Mouse (Mus musculus) brain, embryonic 18.5 days (tissue): ENCODE results near the gene S100a3.
A peak's percentile ranks its signal among the peaks of the same experiment; 100 is the strongest.

Experiments used
- DNase-seq: peaks from one replicate; pipeline ENCODE4 v3.0.0-alpha.2; 2012; ENCODE audit warnings: low read depth, low spot score

S100a3 gene

GRCm38 (mm10) chr3:90601486-90602110, 41.2 kb downstream of the S100a3 start, which contains the start of gene Gm42674:
Gene Gm42674, plus strand, starts transcription at chr3:90601904.
- no peak for DNase-seq

DNA sequence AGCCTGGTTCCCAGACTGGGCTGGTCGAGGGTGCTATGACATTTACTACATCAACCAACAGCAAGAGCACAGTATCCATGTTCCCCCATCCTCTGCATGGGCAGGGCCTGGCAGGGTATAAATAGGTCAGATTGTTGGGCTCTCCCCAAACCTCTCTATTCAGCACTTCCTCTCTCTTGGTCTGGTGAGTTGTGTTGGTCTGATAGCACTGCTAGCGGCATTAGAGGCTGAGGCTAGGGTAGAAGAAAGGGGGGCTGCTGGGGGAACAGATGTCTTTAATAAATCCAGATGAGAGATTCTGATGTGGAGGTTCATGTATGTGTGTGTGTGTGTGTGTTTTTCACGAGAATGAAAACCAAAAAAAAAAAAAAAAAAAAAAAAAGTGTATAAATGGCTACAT, 43.2 kb downstream of the S100a3 start, which contains the start of gene S100a4:
Gene S100a4 (plus strand): TSS at position 149 of the 400 bp plus-strand sequence.
- DNase-seq, result no peak

- DNase-seq, result no peak
Observed at GRCm38 (mm10) chr3:90604416-90604815, 44.0 kb downstream of the S100a3 start.

- no peak for DNase-seq
Observed at GRCm38 (mm10) chr3:90605049-90605448, 44.7 kb downstream of the S100a3 start.

DNA sequence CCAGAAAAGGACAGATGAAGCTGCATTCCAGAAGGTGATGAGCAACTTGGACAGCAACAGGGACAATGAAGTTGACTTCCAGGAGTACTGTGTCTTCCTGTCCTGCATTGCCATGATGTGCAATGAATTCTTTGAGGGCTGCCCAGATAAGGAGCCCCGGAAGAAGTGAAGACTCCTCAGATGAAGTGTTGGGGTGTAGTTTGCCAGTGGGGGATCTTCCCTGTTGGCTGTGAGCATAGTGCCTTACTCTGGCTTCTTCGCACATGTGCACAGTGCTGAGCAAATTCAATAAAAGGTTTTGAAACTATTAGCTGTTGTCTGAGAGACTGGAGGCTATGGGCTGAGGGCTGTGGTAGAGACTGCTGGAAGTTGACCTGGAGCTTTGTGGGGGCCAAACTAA, 45.4 kb downstream of the S100a3 start:
- DNase-seq, result no peak

GRCm38 (mm10) chr3:90606185-90606584, 45.8 kb downstream of the S100a3 start:
- DNase-seq, result no peak

GRCm38 (mm10) chr3:90607361-90607760, 47.0 kb downstream of the S100a3 start:
- DNase-seq, result no peak

GRCm38 (mm10) chr3:90608223-90608622, 47.8 kb downstream of the S100a3 start, which contains the start of gene S100a5:
Gene S100a5, plus strand, starts transcription at chr3:90608523.
- DNase-seq, result no peak

GRCm38 (mm10) chr3:90609102-90609501, 48.7 kb downstream of the S100a3 start:
- no peak for DNase-seq

DNA sequence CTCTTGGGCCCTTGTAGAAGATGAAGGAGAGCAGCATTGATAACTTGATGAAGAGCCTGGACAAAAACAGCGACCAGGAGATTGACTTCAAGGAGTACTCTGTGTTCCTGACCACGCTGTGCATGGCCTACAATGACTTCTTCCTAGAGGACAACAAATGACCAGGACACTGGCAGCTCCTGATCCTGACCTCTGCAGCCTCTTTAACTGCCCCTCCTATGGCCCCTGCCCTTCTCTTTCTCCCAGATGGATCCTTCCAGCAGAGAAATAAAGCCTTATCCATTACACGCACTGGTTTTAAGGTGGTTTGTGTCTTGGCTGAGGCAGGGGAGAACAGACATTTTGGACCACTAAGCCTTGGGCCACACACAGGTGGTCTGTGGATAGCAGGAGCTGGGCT, 51.1 kb downstream of the S100a3 start:
- DNase-seq, result no peak

- DNase-seq, result no peak
Observed at GRCm38 (mm10) chr3:90612061-90612460, 51.7 kb downstream of the S100a3 start.

- DNase-seq, result no peak
Observed at GRCm38 (mm10) chr3:90612728-90613291, 52.4 kb downstream of the S100a3 start, which contains the start of gene S100a6. Gene S100a6, plus strand, starts transcription at chr3:90612882.

- no peak for DNase-seq
Observed at GRCm38 (mm10) chr3:90613461-90614147, 53.2 kb downstream of the S100a3 start.

- no peak for DNase-seq
Observed at GRCm38 (mm10) chr3:90614148-90614530, 53.8 kb downstream of the S100a3 start.

DNA sequence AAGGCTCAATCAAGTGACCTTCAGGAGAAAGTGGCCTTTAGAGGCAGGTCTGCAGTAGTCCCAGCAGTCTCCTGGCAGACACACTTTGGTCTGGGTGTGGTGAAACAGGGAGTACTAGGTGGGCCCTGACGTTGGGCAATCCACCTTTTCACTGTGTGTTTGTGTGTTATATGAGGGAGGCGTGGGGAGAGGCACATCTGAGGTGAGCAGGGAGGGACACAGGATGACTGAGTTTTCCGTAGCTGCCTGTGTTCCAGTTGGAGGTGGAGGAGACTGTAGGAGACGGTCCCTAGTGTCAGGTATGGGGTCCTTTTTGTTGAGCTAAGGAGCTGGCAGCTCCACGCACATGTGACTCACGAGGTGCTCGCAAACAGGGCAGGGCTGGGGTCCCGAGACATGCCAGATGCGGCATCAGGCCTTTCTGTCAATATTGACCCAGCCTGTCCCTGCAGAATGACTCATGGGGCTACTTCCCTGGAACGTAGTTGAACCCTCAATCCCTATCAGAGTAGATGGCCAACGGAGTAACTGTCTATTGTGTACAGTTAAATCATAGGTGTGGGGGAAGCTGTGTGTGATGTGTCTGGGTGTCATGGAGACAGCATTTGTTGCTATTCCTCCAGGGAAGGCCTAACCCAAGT, 54.4 kb downstream of the S100a3 start:
- no peak for DNase-seq

- no peak for DNase-seq
Observed at GRCm38 (mm10) chr3:90615415-90615814, 55.0 kb downstream of the S100a3 start.

DNA sequence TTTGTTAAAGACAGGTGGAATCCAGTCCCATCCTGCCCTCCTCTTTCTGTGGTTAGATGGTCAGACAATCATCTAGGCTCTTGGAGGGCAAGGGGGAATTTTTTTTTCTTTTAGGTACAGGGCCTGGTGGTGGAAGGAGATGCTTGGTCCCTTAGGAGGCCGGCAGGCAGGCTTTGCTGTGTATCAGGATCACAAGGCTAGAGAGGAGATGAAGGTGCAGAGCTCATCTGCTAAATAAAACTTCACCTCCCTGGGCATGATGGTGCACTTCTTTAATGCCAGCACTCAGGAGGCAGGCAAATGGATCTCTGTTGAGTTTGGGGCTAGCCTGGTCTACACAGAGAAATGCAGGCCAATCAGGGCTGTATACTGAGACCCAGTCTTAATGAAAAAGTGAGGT, 55.5 kb downstream of the S100a3 start:
- DNase-seq, result no peak

- DNase-seq, result no peak
Observed at GRCm38 (mm10) chr3:90617586-90617985, 57.2 kb downstream of the S100a3 start.

DNA sequence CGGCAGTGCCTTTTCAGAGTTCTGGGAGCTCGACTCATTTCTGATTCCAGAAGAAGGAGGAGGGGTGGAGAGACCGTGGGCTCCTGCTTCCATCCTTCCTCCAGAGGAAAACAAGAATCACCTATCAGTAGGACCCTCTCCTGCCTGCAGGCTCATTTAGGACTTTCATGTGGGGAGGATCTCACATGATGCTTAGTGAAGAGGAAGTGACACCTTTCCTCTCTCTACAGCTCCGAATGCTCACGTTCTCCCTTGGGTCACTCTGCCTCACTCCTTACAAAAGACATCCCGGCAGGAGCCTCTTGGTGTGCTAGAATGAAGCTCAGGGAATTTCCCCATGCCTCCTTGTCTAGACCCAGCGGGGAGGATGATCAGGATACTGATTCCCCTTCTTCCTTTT, 61.2 kb downstream of the S100a3 start:
- no peak for DNase-seq

DNA sequence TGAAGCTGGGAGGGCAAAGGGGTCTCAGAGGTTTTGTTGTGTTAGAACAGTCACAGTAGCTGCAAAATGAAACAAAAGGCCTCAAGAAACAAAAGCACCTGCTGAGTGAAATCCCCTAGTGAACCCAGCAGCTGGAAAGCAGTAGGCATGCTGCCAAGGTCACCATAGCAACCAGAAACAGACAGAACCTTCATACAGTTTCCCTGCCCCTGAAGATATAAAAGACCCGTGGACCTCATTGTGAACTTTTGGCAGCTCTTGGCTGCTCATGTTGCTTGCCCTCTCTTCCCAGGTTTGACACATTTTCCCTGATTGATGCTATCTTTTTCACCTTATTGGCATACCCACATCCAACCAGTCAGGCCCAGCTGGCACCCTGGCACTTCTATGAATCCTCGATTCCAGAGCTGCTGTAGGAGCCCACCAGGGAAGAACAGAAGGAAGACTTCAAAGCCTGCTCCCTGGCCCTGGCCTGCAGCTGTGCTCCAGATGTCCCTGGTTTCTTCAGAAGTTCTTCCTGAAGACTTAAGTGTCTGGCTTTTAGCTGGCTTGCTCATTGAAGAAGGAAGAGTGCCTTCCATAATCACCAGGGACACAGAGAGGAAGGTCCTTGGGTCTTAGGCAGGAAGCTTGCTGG, 63.2 kb downstream of the S100a3 start:
- peak; percentile 52 for DNase-seq

- DNase-seq, result no peak
Observed at GRCm38 (mm10) chr3:90625496-90625895, 65.1 kb downstream of the S100a3 start.
